Mouse (Mus musculus) intestine, postnatal 0 days (tissue): Measurements from ENCODE around the gene B9d1. TPM values are rescaled to one million over a fixed set of nuclear protein-coding genes. Genes with fewer than 3 reads are reported as not detected.

Experiments
- ATAC-seq: fragments of 200-750 bp; cut with Nextera tagmentation; 2 replicates; pipeline ENCODE4 v1.8.0; 2017; ENCODE audit warnings: mild to moderate bottlenecking, moderate TSS enrichment, moderate library complexity
- H3K27ac ChIP-seq: fragments of 300-500 bp; sonication (generic); 2 replicates; pipeline ENCODE4 v1.5.1; 2014; ENCODE audit warnings: mild to moderate bottlenecking, low read depth, low read length, moderate library complexity
- H3K27me3 ChIP-seq: fragments of 300-500 bp; sonication (generic); replicated peaks from 2 replicates; pipeline ENCODE4 v1.6.1; 2014; ENCODE audit warnings: low read length, mixed read lengths; ENCODE audit not compliant: control insufficient read depth, insufficient read depth
- H3K36me3 ChIP-seq: fragments of 300-500 bp; sonication (generic); 2 replicates; pipeline ENCODE4 v1.6.1; 2014; ENCODE audit warnings: mild to moderate bottlenecking, moderate library complexity; ENCODE audit not compliant: control insufficient read depth, insufficient read depth
- H3K4me1 ChIP-seq: fragments of 300-500 bp; sonication (generic); replicated peaks from 2 replicates; pipeline ENCODE4 v1.6.1; 2014; ENCODE audit warnings: antibody characterized with exemption, low read length, mixed read lengths; ENCODE audit not compliant: control insufficient read depth, insufficient read depth
- H3K4me2 ChIP-seq: fragments of 300-500 bp; sonication (generic); replicated peaks from 2 replicates; pipeline ENCODE4 v1.6.1; 2014; ENCODE audit warnings: low read depth, mild to moderate bottlenecking, moderate library complexity
- H3K4me3 ChIP-seq: fragments of 300-500 bp; sonication (generic); 2 replicates; pipeline ENCODE4 v1.5.1; 2014; ENCODE audit warnings: low read depth, low read length
- H3K9ac ChIP-seq: fragments of 300-500 bp; sonication (generic); 2 replicates; pipeline ENCODE4 v1.6.1; 2014; ENCODE audit warnings: mild to moderate bottlenecking, low read depth, low read length
- H3K9me3 ChIP-seq: fragments of 300-500 bp; sonication (generic); 2 replicates; pipeline ENCODE4 v1.6.1; 2016; ENCODE audit warnings: mixed run types; ENCODE audit not compliant: control insufficient read depth
- CTCF ChIP-seq: sonication (generic); IDR thresholded peaks from 2 replicates; pipeline ENCODE4 v1.5.1; 2016; ENCODE audit warnings: low read depth, mild to moderate bottlenecking, control low read depth, antibody characterized with exemption, moderate library complexity
- WGBS: fragments of 180-500 bp; shearing (Covaris S2); extraction: QIAGEN DNeasy Blood & Tissue Kit; methylation state at CpG from one replicate; pipeline ENCODE4 v1.1.7; 2014; 5-methylcytosine and 5-hydroxymethylcytosine counted together
- polyA plus RNA-seq: library from polyadenylated mRNA; unstranded; fragments of >200 nt; fragmentation: Nextera tagmentation; extraction: Ambion mirVana; gene quantifications from 2 replicates; pipeline ENCODE4 v1.2.1, GENCODE M21; 2015

Gene B9d1
- polyA plus RNA-seq, 1 experiment from 2014 or later = 6.1 TPM

DNA sequence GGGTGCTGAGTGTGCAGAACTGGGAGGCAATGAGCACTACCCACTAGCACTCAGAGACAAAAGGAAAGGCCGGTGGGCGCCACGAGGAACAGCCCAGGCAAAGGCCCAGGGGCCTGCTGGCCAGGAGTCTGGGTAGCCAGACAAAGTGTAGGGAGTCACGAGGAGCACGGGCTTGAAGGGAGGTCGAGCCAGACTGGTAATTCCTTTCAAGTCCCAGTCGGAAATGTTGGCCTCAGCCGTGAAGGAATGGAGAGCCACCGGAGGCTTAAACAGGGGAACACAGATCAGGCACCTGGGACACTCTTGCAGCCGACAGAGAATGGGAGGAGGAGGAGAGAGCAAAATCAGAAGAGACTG is 20.7 kb upstream of the B9d1 start:
- no peaks in the 10 kb centered on the region for H3K9me3 ChIP-seq
- no peaks in the 10 kb centered on the region for H3K4me1 ChIP-seq
- no peak overlapping the region for H3K4me3 ChIP-seq
- no peak for TF ChIP-seq CTCF
- peaks cover 14% of the 10 kb centered on the region for H3K36me3 ChIP-seq
- no peak overlapping the region for H3K9ac ChIP-seq
- H3K27me3 ChIP-seq = no peaks in the 10 kb centered on the region
- WGBS = 35% methylated on average over 10 of the region's 10 CpGs
- no peak for ATAC-seq
- no peak overlapping the region for H3K4me2 ChIP-seq
- H3K27ac ChIP-seq = peak overlapping the region; percentile 64; the same call in 1 of the 2 replicates

DNA sequence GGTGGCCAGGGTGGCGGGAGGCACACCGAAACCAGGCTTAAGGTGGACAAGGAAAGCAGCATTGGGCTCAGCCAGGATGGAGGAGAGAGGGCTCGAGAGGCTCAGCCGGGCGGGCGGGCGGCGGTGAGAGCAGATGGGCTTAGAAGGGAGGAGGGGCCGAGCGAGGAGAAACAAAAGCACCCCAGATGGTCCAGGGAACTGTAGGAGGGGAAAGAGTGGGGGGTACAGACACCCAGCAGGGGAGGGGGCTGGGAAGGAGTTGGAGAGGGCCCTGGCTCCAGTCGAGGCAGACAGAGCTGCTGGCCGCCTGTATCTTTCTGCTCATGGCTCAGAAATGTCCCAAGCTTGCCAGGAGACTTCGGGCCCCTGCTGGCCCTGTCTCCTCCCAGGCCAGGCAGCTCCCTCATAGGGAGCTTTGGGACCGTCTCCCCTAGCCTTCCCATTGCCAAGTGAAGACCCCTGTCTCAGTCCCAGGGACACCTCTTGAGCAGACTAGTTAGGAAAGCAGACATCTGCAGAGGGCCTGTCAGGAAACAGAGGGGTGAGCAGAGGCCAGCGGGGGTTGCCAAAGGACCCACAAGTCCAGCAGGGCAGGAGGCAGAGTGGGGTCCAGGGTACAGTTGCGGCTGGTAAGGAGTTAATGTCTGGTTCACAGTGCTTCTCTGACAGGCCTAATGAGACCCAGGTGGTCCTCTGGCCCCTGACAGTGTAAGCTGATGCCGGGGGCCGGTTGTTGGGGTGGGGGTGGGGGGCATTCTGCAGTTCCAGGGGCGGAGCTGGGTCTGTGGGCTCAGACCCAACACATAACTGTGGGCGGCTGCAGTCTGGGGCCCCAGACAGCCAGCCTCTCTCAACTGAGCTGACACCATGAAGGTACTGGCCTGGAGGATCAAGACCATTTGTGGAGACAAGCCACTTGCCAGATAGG is 20.1 kb upstream of the B9d1 start, which contains the start of gene Mfap4:
Gene Mfap4 (plus strand): TSS at position 819 of the 928 bp plus-strand sequence.
- Histone ChIP-seq H3K27ac (peak within 1 kb of the TSS; percentile 64), H3K4me2 (peak within 1 kb of the TSS; percentile 51), H3K4me1 (no peaks in the 10 kb centered on the region), H3K9me3 (no peaks in the 10 kb centered on the region), H3K27me3 (no peaks in the 10 kb centered on the region), H3K36me3 (peaks cover 20% of the 10 kb centered on the region), H3K9ac (0 out of 2 replicates have a peak within 1 kb of the TSS, but pooled peaks have one; percentile 31), H3K4me3 (peak within 1 kb of the TSS; percentile 17)
- TF ChIP-seq CTCF = no peak
- ATAC-seq = peak; percentile 37; the same call in 1 of the 2 replicates
- 46% methylated on average over 20 of the region's 20 CpGs for WGBS

DNA sequence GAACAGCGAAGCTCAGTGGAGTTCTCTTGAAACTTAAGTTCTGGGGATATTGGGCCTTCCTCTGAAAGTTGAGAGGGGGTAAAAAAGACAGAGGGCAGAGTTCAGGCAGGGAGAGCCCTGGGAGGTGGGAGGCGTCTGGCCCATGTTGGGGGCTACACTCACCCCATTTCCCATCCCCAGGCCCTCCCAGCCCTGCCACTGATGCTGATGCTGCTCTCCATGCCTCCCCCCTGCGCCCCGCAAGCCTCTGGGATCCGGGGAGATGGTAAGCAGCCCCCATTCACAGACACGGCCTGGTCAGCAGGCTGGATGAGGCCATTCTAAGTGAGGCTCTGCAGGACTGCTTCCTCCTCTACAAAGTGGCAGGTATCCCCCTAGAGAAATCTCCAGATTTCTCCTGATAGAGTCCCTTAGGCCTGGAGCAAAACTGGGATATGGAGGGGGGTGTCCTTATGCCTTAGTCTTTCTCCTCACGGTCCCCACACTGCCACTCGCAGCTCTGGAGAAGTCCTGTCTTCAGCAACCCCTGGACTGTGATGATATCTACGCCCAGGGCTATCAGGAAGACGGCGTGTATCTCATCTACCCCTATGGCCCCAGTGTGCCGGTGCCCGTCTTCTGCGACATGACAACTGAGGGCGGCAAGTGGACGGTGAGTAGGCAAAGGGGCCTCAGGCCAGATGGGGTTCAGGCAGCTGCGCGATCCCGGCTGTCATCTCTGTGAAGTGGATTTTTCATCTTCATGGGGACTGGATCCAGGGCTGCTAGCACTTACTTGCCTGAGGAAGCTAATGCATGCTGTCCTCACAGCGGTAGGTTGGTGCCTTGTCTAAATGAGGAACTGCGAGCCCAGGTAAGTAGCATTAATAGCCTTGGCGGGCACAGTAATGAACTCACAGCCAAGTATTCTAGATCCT is 19.1 kb upstream of the B9d1 start:
- Histone ChIP-seq H3K4me3 (peak overlapping the region; percentile 17), H3K4me1 (no peaks in the 10 kb centered on the region), H3K27me3 (no peaks in the 10 kb centered on the region), H3K4me2 (peak overlapping the region; percentile 51), H3K9ac (0 out of 2 replicates have a peak overlapping the region, but pooled peaks have one; percentile 31), H3K27ac (peak overlapping the region; percentile 64; the same call in 1 of the 2 replicates), H3K36me3 (peaks cover 29% of the 10 kb centered on the region), H3K9me3 (no peaks in the 10 kb centered on the region)
- no peak for TF ChIP-seq CTCF
- WGBS = 60% methylated on average over 22 of the region's 22 CpGs
- ATAC-seq = no peak

DNA sequence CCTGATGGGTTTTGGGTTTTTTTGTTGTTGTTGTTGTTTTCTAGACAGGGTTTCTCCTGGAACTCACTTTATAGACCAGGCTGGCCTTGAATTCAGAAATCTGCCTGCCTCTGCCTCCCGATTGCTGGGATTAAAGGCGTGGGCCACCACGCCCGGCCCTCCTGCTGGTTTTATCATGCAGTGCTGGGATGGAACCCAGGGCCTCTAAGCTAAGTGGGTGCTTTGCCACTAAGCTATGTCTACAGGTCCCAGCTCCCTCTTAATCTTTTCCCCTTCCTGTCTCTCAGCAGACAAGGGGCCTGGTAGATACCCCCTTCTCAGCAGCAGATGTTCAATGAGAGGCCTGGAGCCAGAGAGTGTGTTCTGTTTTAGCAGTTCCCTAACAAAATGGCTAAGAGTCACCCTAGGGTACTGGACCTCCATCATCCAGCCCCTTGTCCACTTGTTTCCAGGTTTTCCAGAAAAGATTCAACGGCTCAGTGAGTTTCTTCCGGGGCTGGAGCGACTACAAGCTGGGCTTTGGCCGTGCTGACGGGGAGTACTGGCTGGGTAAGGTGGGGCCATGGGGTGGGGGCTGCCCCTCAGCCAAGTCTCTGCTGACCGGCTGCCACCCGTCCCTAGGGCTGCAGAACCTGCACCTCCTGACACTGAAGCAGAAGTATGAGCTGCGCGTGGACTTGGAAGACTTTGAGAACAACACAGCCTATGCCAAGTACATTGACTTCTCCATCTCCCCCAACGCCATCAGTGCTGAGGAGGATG is 18.3 kb upstream of the B9d1 start:
- peak overlapping the region; percentile 17; the same call in 1 of the 2 replicates for H3K4me3 ChIP-seq
- no peaks in the 10 kb centered on the region for H3K27me3 ChIP-seq
- TF ChIP-seq CTCF = no peak
- H3K27ac ChIP-seq = no peak overlapping the region
- H3K9me3 ChIP-seq = no peaks in the 10 kb centered on the region
- 81% methylated on average over 14 of the region's 14 CpGs for WGBS
- no peaks in the 10 kb centered on the region for H3K4me1 ChIP-seq
- no peak overlapping the region for H3K9ac ChIP-seq
- peaks cover 38% of the 10 kb centered on the region for H3K36me3 ChIP-seq
- no peak for ATAC-seq
- peak overlapping the region; percentile 51 for H3K4me2 ChIP-seq

DNA sequence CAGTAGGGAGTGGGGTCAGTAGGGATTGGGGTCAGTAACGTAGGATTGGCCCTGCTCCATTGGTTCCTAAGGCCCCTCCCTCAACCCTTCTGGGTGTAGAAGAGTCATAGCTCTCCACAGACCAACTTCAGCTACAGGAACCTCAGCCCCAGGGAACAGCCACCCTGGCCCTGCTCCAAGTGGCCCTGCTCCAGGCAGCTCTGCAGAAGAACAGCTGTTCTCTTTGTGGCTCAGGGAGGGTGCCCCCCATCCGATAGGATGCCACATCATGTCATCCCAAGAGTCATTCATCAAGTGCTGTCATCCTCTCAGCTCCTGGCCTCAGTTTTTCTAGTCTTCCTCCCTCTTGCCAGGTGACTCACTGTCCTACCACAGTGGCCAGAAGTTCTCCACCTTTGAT is 17.5 kb upstream of the B9d1 start:
- Histone ChIP-seq H3K4me2 (no peak overlapping the region), H3K4me3 (no peak overlapping the region), H3K27me3 (no peaks in the 10 kb centered on the region), H3K36me3 (peaks cover 38% of the 10 kb centered on the region), H3K9me3 (no peaks in the 10 kb centered on the region), H3K27ac (no peak overlapping the region), H3K4me1 (no peaks in the 10 kb centered on the region), H3K9ac (no peak overlapping the region)
- TF ChIP-seq CTCF = no peak
- no peak for ATAC-seq
- 42% methylated on average over 2 of the region's 2 CpGs for WGBS
